Mouse (Mus musculus) kidney, embryonic 16.5 days (tissue): ENCODE data around the gene Serp1. TPM values are rescaled to one million over a fixed set of nuclear protein-coding genes. Genes with fewer than 3 reads are reported as not detected.

Source experiments
- ATAC-seq: fragments of 200-750 bp; cut with Nextera tagmentation; 2 replicates; pipeline ENCODE4 v1.8.0; 2017; ENCODE audit warnings: moderate TSS enrichment; ENCODE audit not compliant: low FRiP score, low TSS enrichment
- H3K27ac ChIP-seq: fragments of 300-500 bp; sonication (generic); 2 replicates; pipeline ENCODE4 v1.5.1; 2014; ENCODE audit warnings: low read length
- H3K27me3 ChIP-seq: fragments of 300-500 bp; sonication (generic); 2 replicates; pipeline ENCODE4 v1.6.1; 2014; ENCODE audit warnings: low read length, control low read depth, mixed read lengths; ENCODE audit not compliant: insufficient read depth
- H3K36me3 ChIP-seq: fragments of 300-500 bp; sonication (generic); 2 replicates; pipeline ENCODE4 v1.6.1; 2014; ENCODE audit warnings: low read length, control low read depth, mixed read lengths; ENCODE audit not compliant: insufficient read depth
- H3K4me1 ChIP-seq: fragments of 300-500 bp; sonication (generic); 2 replicates; pipeline ENCODE4 v1.6.1; 2014; ENCODE audit warnings: low read length, control low read depth, mixed read lengths; ENCODE audit not compliant: insufficient read depth
- H3K4me2 ChIP-seq: fragments of 300-500 bp; sonication (generic); replicated peaks from 2 replicates; pipeline ENCODE4 v1.6.1; 2014; ENCODE audit warnings: low read depth, low read length
- H3K4me3 ChIP-seq: fragments of 300-500 bp; sonication (generic); 2 replicates; pipeline ENCODE4 v1.5.1; 2014; ENCODE audit warnings: mild to moderate bottlenecking, low read length
- H3K9ac ChIP-seq: fragments of 300-500 bp; sonication (generic); replicated peaks from 2 replicates; pipeline ENCODE4 v1.6.1; 2014; ENCODE audit warnings: low read length
- H3K9me3 ChIP-seq: fragments of 300-500 bp; sonication (generic); 2 replicates; pipeline ENCODE4 v1.6.1; 2016; ENCODE audit warnings: low read length, control low read depth
- WGBS: fragments of 180-500 bp; shearing (Covaris S2); extraction: QIAGEN DNeasy Blood & Tissue Kit; methylation state at CpG from one replicate; pipeline ENCODE4 v1.1.7; 2014; 5-methylcytosine and 5-hydroxymethylcytosine counted together
- polyA plus RNA-seq: library from polyadenylated mRNA; unstranded; fragments of >200 nt; fragmentation: Nextera tagmentation; extraction: Ambion mirVana; gene quantifications from 2 replicates; pipeline ENCODE4 v1.2.1, GENCODE M21; 2015

The Serp1 gene
- polyA plus RNA-seq, 1 experiment from 2014 or later = 156 TPM

GRCm38 (mm10) chr3:58512740-58513139, 13.0 kb downstream of the Serp1 start:
- H3K36me3 ChIP-seq = no peaks in the 10 kb centered on the region
- H3K9ac ChIP-seq = no peak overlapping the region
- H3K27me3 ChIP-seq = no peaks in the 10 kb centered on the region
- H3K4me2 ChIP-seq = no peak overlapping the region
- WGBS = 81% methylated on average over 3 of the region's 3 CpGs
- H3K4me1 ChIP-seq = no peaks in the 10 kb centered on the region
- no peak for ATAC-seq
- no peak overlapping the region for H3K27ac ChIP-seq
- no peak overlapping the region for H3K4me3 ChIP-seq
- no peaks in the 10 kb centered on the region for H3K9me3 ChIP-seq

DNA sequence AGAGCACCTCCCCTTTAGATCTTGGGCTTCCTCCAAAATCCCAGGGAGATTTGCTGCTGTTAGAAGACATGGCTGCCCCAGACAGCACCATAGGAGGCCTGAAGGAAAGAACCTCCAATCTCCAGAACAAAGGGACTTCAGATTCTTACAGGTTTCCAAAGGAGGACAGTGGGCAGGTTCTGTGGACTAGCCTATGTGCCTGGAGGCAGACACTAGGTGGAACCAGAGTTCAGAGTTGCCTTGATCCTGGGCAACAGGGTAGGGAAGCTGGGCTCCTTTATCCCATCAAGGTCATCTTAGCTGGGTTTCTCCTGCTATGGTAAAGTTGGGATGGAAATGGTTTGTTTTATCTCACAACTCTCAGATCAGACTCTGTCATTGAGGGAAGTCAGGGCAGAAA, 14.1 kb downstream of the Serp1 start:
- H3K36me3 ChIP-seq = no peaks in the 10 kb centered on the region
- H3K27me3 ChIP-seq = no peaks in the 10 kb centered on the region
- H3K4me3 ChIP-seq = no peak overlapping the region
- no peaks in the 10 kb centered on the region for H3K4me1 ChIP-seq
- H3K4me2 ChIP-seq = no peak overlapping the region
- H3K9ac ChIP-seq = no peak overlapping the region
- no peaks in the 10 kb centered on the region for H3K9me3 ChIP-seq
- no peak for ATAC-seq
- H3K27ac ChIP-seq = no peak overlapping the region

- WGBS = 85% methylated on average over 7 of the region's 7 CpGs
These were observed 17.5 kb downstream of the Serp1 start for GRCm38 (mm10) chr3:58508020-58508750.

DNA sequence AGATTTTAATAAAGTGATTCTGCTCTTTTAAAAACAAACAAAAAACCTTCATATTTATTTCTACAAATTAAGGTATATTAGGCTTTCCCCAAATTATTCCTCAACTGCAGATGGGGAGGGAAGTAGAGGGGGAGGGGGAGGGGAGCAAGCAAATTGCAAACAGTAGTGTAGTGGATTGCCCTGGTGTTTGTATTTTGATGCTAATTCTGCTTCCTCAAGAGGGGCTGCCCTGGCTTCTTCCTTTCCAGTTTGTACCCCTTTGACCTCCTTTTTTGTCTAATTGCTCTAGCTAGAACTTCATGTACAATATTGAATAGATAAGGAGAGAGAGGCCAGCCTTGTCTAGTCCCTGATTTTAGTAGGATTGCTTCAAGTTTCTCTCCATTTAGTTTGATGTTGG, 21.0 kb downstream of the Serp1 start:
- Histone ChIP-seq H3K27ac (no peak overlapping the region), H3K4me2 (no peak overlapping the region), H3K27me3 (no peaks in the 10 kb centered on the region), H3K9ac (no peak overlapping the region), H3K4me3 (no peak overlapping the region), H3K36me3 (no peaks in the 10 kb centered on the region), H3K4me1 (no peaks in the 10 kb centered on the region), H3K9me3 (no peaks in the 10 kb centered on the region)
- no peak for ATAC-seq

More at GRCm38 (mm10) chr3:58508020-58508750, 17.5 kb downstream of the Serp1 start:
- H3K4me2 ChIP-seq = no peak overlapping the region
- H3K4me1 ChIP-seq = no peaks in the 10 kb centered on the region
- H3K36me3 ChIP-seq = no peaks in the 10 kb centered on the region
- H3K27me3 ChIP-seq = no peaks in the 10 kb centered on the region
- ATAC-seq = no peak
- no peak overlapping the region for H3K27ac ChIP-seq
- H3K4me3 ChIP-seq = no peak overlapping the region
- H3K9me3 ChIP-seq = no peaks in the 10 kb centered on the region
- no peak overlapping the region for H3K9ac ChIP-seq

DNA sequence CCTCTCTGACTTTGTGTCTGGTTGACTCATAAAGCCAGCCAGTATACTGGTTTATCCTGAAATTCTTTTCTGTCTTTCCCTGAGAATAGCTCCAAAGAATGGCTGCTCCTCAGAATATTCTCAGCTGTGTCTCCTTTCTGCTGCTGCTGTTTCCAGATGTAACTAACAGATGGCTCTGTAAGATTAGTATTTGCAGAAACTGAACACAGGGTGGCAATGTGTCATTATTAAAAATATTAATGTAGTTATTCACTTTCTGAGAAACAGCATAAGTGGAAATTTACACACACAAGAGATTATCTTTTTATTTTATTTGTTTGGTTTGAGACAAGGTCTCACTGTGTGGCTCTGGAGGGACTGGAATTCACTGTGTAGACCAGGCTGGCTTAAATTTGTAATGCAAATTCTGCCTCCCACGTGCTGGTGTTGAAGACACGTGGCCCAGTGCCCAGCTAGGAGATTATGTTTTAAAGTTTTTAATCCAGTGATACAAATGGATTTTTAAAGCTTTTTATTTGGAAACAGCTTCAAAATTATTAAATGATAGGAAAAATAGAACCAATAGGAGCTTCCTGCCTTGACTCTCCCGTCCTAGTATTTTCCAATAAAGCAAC, 21.9 kb downstream of the Serp1 start:
- WGBS = 59% methylated on average over 3 of the region's 3 CpGs
- Histone ChIP-seq H3K4me2 (no peak overlapping the region), H3K9ac (no peak overlapping the region), H3K27ac (no peak overlapping the region), H3K9me3 (no peaks in the 10 kb centered on the region), H3K4me1 (no peaks in the 10 kb centered on the region), H3K4me3 (no peak overlapping the region), H3K27me3 (no peaks in the 10 kb centered on the region), H3K36me3 (no peaks in the 10 kb centered on the region)
- no peak for ATAC-seq

DNA sequence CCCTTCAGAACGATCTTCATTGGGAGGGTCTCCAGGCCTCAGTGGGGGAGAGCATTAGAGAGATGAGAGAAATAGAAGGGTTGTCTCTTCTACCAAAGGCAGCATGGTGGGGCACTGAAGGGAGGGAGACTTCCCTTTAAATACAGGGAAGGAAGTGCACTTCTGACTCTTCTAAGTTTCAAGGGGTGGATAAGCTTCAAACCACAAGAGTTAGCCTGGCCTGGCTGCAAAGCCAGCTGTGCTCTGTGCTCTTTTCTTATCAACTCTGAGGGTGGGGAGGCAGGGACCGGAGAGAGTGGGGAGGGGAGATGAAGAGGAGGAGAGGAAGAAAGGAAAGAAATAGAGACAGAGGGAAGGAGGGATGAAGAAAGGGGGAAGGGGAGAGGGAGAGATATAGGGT, 23.7 kb downstream of the Serp1 start:
- Histone ChIP-seq H3K27ac (no peak overlapping the region), H3K4me3 (no peak overlapping the region), H3K27me3 (no peaks in the 10 kb centered on the region), H3K9ac (no peak overlapping the region), H3K36me3 (no peaks in the 10 kb centered on the region), H3K4me2 (no peak overlapping the region), H3K9me3 (no peaks in the 10 kb centered on the region), H3K4me1 (no peaks in the 10 kb centered on the region)
- 66% methylated on average over 2 of the region's 2 CpGs for WGBS
- no peak for ATAC-seq

- H3K9ac ChIP-seq = no peak overlapping the region
- WGBS = 85% methylated on average over 4 of the region's 4 CpGs
- no peak overlapping the region for H3K27ac ChIP-seq
- no peaks in the 10 kb centered on the region for H3K27me3 ChIP-seq
- no peak for ATAC-seq
- H3K36me3 ChIP-seq = no peaks in the 10 kb centered on the region
- no peak overlapping the region for H3K4me2 ChIP-seq
- H3K4me1 ChIP-seq = no peaks in the 10 kb centered on the region
- H3K9me3 ChIP-seq = no peaks in the 10 kb centered on the region
- no peak overlapping the region for H3K4me3 ChIP-seq
These were observed 32.1 kb downstream of the Serp1 start for GRCm38 (mm10) chr3:58493621-58494020.

DNA sequence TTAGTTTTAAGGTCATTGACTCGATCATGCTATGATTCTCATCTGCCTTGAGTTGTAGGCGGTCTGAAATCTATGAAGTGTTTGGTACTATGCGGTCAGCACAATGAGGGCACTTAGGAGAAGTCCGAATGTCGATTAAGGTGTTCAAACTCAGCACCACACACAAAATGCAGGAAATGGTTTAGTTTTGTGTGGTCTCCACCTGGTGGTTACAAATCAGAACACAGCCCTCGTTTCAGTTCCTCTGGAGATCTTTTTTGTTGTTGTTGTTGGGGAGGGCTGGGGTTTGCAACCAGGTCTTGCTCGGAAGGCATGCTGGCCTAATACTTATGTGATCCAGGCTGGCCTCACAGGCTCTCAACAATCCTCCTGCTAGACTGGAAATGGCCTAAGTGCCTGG, 34.9 kb downstream of the Serp1 start:
- Histone ChIP-seq H3K4me3 (no peak overlapping the region), H3K36me3 (no peaks in the 10 kb centered on the region), H3K27me3 (no peaks in the 10 kb centered on the region), H3K9me3 (peaks cover 2% of the 10 kb centered on the region; the same call in 1 of the 2 replicates), H3K4me2 (no peak overlapping the region), H3K4me1 (no peaks in the 10 kb centered on the region), H3K27ac (no peak overlapping the region), H3K9ac (no peak overlapping the region)
- WGBS = 77% methylated on average over 7 of the region's 7 CpGs
- no peak for ATAC-seq

GRCm38 (mm10) chr3:58487999-58488775, 37.5 kb downstream of the Serp1 start:
- Histone ChIP-seq H3K4me2 (no peak overlapping the region), H3K27ac (no peak overlapping the region), H3K9me3 (peaks cover 2% of the 10 kb centered on the region; the same call in 1 of the 2 replicates), H3K4me1 (no peaks in the 10 kb centered on the region), H3K4me3 (no peak overlapping the region), H3K9ac (no peak overlapping the region), H3K27me3 (no peaks in the 10 kb centered on the region), H3K36me3 (no peaks in the 10 kb centered on the region)
- 74% methylated on average over 7 of the region's 8 CpGs for WGBS
- no peak for ATAC-seq

DNA sequence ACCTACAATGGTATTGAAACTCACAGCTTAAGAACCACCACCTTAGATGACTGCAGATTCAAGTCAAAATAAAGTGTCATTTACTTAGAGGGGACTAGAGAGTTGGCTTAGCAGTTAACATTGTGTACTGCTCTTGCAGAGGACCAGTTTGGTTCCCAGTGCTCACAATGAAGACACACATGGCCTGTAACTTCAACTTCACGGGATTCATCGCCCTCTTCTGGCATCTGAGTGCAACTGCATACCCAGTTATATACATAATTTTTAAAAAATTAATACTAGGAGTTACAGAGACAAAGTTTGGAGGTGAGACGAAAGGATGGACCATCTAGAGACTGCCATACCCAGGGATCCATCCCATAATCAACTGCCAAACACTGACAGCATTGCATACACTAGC, 38.6 kb downstream of the Serp1 start:
- no peaks in the 10 kb centered on the region for H3K36me3 ChIP-seq
- no peaks in the 10 kb centered on the region for H3K4me1 ChIP-seq
- no peak for ATAC-seq
- H3K9ac ChIP-seq = no peak overlapping the region
- no peaks in the 10 kb centered on the region for H3K27me3 ChIP-seq
- H3K9me3 ChIP-seq = peaks cover 2% of the 10 kb centered on the region; the same call in 1 of the 2 replicates
- no peak overlapping the region for H3K4me2 ChIP-seq
- WGBS = 82% methylated on average over 3 of the region's 3 CpGs
- no peak overlapping the region for H3K27ac ChIP-seq
- no peak overlapping the region for H3K4me3 ChIP-seq
